Mouse (Mus musculus): Measurements from ENCODE around the gene Katna1. TPM values are rescaled to one million over a fixed set of nuclear protein-coding genes. Genes with fewer than 3 reads are reported as not detected.

Gene Katna1
- total RNA-seq, 1 experiment, result 44.0 TPM

DNA sequence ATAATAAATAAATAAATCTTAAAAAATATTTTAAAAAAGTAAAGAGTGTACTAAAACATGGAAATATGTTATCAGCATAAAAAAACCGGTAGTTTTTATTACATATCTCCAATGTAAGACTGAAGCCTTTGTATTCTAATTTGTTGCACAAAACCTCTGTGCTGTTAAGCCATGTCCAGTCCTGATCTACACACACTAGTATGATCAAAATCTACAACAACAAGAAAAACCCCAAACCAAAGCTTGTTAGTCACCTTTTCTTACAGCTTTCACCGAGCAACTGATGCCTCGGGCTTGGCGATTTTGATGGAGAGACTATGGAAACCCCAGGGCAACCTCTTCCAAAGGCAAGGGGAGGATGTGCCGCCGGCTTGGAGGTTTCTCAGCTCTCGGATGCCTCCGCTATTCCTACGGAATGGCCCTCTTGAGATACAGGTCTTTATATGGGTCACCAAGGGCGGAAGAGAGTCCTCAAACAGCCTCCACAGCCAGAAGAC lies 66.5 kb downstream of the Katna1 start:
- H3K36me3 ChIP-seq (ENCODE audit: control insufficient read depth, insufficient read depth, low read length, poor library complexity, severe bottlenecking), result peaks cover 4% of the 10 kb centered on the region
- in situ Hi-C loops (cut with MboI; ENCODE audit: low sequenced_read_pairs in 2 of 2, unreplicated experiment in 2 of 2), result no loop called here
- peak overlapping the region; percentile 77 to 90 for H3K4me3 ChIP-seq (ENCODE audit: insufficient read depth in 1 of 2, low read depth in 1 of 2, low read length in 2 of 2, poor library complexity in 1 of 2, severe bottlenecking in 1 of 2)
- H3K9me3 ChIP-seq (ENCODE audit: control insufficient read depth, insufficient read depth, low read depth, low read length), result no peaks in the 10 kb centered on the region
- no peak for DNase-seq (ENCODE audit: low read depth, low spot score)
- no peak for TF ChIP-seq MAFK (IDR thresholded peaks at IDR 0.05; ENCODE audit: insufficient read depth, low read depth, low read length)
- no peak for TF ChIP-seq ZNF384 (IDR thresholded peaks at IDR 0.05; ENCODE audit: low read depth, low read length)
- TF ChIP-seq ZC3H11A (IDR thresholded peaks at IDR 0.05; ENCODE audit: borderline replicate concordance, low read depth, low read length), result no peak
- no peak for TF ChIP-seq HCFC1 (IDR thresholded peaks at IDR 0.05; ENCODE audit: borderline replicate concordance, insufficient read depth, low read length)
- TF ChIP-seq CHD2 (IDR thresholded peaks at IDR 0.05; ENCODE audit: low read depth, low read length), result no peak
- peaks cover 2 to 7% of the 10 kb centered on the region in 2 experiments; a peak in 1 of 4 replicates for H3K4me1 ChIP-seq (ENCODE audit: control insufficient read depth in 2 of 2, insufficient read depth in 2 of 2, low read length in 2 of 2, poor library complexity in 1 of 2)
- H3K27ac ChIP-seq (ENCODE audit: insufficient read depth, low read depth, low read length, poor library complexity, severe bottlenecking), result peak overlapping the region; percentile 66; the same call in 1 of the 2 replicates
- H3K9ac ChIP-seq (ENCODE audit: insufficient read depth, low read depth, low read length, poor library complexity, severe bottlenecking), result peak overlapping the region; percentile 99

DNA sequence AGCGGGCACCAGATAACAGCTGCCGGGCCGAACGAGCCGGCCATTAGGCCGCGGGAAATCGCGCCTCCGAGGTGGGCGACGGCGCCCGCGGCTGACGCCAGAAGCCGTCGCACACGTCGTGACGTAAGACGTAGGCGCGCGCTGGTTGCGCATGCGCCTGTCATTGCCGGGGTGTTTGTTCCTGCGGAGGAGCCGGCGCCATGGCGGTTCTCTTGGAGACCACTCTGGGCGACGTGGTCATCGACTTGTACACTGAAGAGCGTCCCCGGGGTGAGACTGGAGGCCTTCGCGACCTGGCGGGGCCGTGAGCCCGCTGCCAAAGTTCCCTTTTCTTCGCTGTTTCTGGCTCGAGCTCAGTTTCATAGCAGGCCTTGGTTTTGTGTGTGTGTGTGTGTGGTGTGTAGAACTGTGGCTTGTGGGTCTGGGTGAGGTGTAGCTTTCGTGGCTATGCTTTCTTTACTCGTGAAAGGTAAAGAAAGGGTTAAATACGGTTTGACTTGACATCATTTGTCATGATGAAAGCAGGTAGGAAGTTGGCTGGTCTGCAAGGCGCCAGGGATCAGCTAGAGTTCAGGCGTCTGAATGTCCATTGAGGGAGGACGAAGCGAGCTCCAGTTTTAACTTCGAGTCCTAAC lies 67.1 kb downstream of the Katna1 start, which contains the start of the genes Ginm1 and Ppil4:
TSS of gene Ginm1 (minus strand) at position 74 of the 635 bp plus-strand sequence.
TSS of gene Ppil4 (plus strand) at position 141 of the 635 bp plus-strand sequence.
- in situ Hi-C loops (cut with MboI; ENCODE audit: low sequenced_read_pairs in 2 of 2, unreplicated experiment in 2 of 2), result no loop called here
- TF ChIP-seq ZNF384 (IDR thresholded peaks at IDR 0.05; ENCODE audit: low read depth, low read length), result no peak
- no peak for TF ChIP-seq MAFK (IDR thresholded peaks at IDR 0.05; ENCODE audit: insufficient read depth, low read depth, low read length)
- TF ChIP-seq CHD2 (IDR thresholded peaks at IDR 0.05; ENCODE audit: low read depth, low read length), result no peak
- no peak for TF ChIP-seq ZC3H11A (IDR thresholded peaks at IDR 0.05; ENCODE audit: borderline replicate concordance, low read depth, low read length)
- peak; percentile 85 for TF ChIP-seq HCFC1 (IDR thresholded peaks at IDR 0.05; ENCODE audit: borderline replicate concordance, insufficient read depth, low read length)
- Histone ChIP-seq H3K36me3 (ENCODE audit: control insufficient read depth, insufficient read depth, low read length, poor library complexity, severe bottlenecking) (peaks cover 4% of the 10 kb centered on the region), H3K9ac (ENCODE audit: insufficient read depth, low read depth, low read length, poor library complexity, severe bottlenecking) (peak within 1 kb of the TSS; percentile 99), H3K27ac (ENCODE audit: insufficient read depth, low read depth, low read length, poor library complexity, severe bottlenecking) (peak within 1 kb of the TSS; percentile 66; the same call in 1 of the 2 replicates), H3K4me3 (ENCODE audit: insufficient read depth in 1 of 2, low read depth in 1 of 2, low read length in 2 of 2, poor library complexity in 1 of 2, severe bottlenecking in 1 of 2) (peak within 1 kb of the TSS; percentile 77 to 90), H3K9me3 (ENCODE audit: control insufficient read depth, insufficient read depth, low read depth, low read length) (no peaks in the 10 kb centered on the region), H3K4me1 (ENCODE audit: control insufficient read depth in 2 of 2, insufficient read depth in 2 of 2, low read length in 2 of 2, poor library complexity in 1 of 2) (peaks cover 2 to 7% of the 10 kb centered on the region in 2 experiments; a peak in 1 of 4 replicates)
- peak; percentile 73 for DNase-seq (ENCODE audit: low read depth, low spot score)

DNA sequence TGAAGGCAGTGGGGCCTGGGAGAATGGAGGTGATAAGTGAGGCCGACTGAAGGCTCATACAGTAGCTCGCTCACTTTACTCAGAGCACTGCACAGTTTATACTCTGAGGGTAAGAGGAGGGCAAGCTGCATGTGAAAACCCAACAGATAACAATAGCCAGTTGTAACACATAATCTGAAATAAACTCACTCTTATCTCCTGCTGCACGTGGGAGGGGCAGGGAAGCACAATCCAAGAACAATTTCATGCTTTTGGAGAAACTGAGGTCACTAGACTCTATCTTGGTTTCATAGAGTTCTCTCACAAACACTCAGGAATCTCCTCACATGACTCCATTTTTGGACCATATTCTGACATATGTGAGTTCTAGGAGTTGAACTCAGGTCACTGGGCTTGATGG lies 75.5 kb downstream of the Katna1 start:
- Histone ChIP-seq H3K9ac (ENCODE audit: insufficient read depth, low read depth, low read length, poor library complexity, severe bottlenecking) (no peak overlapping the region), H3K36me3 (ENCODE audit: control insufficient read depth, insufficient read depth, low read length, poor library complexity, severe bottlenecking) (peaks cover 19% of the 10 kb centered on the region), H3K9me3 (ENCODE audit: control insufficient read depth, insufficient read depth, low read depth, low read length) (no peaks in the 10 kb centered on the region), H3K27ac (ENCODE audit: insufficient read depth, low read depth, low read length, poor library complexity, severe bottlenecking) (no peak overlapping the region), H3K4me1 (ENCODE audit: control insufficient read depth in 2 of 2, insufficient read depth in 2 of 2, low read length in 2 of 2, poor library complexity in 1 of 2) (no peaks in the 10 kb centered on the region), H3K4me3 (ENCODE audit: insufficient read depth in 1 of 2, low read depth in 1 of 2, low read length in 2 of 2, poor library complexity in 1 of 2, severe bottlenecking in 1 of 2) (no peak overlapping the region)
- no peak for DNase-seq (ENCODE audit: low read depth, low spot score)
- TF ChIP-seq ZNF384 (IDR thresholded peaks at IDR 0.05; ENCODE audit: low read depth, low read length) (no peak), ZC3H11A (IDR thresholded peaks at IDR 0.05; ENCODE audit: borderline replicate concordance, low read depth, low read length) (no peak), HCFC1 (IDR thresholded peaks at IDR 0.05; ENCODE audit: borderline replicate concordance, insufficient read depth, low read length) (no peak), CHD2 (IDR thresholded peaks at IDR 0.05; ENCODE audit: low read depth, low read length) (no peak), MAFK (IDR thresholded peaks at IDR 0.05; ENCODE audit: insufficient read depth, low read depth, low read length) (no peak)
- in situ Hi-C loops (cut with MboI; ENCODE audit: low sequenced_read_pairs in 2 of 2, unreplicated experiment in 2 of 2), result no loop called here

DNA sequence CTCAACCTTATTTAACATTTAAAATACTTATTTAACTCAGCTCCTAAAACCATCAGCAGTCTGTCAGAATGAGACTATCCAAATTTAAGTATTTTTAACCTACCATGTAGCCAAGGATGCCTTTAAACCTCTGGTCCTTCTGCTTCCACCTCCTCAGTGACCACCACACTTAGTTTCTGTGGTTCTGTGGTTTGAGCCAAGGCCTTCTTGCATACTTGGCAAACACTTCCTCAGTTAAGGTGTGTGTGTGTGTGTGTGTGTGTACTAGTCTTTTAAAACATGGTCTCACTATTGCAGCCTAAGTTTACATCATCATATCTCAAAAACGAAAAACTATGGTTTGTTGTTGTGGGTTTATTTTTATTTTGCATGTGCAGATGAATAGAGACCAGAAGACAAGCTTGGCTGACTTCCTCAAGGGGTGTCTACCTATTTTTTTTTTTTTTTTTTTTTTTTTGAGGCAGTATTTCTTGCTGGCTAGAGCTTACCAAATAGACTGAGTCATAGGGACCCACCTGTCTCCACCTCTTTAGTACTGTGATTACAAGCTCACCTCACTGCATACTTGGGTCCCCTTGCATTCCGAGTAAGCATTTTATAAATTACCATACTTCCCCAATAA lies 76.8 kb downstream of the Katna1 start:
- DNase-seq (ENCODE audit: low read depth, low spot score), result no peak
- no peaks in the 10 kb centered on the region for H3K9me3 ChIP-seq (ENCODE audit: control insufficient read depth, insufficient read depth, low read depth, low read length)
- in situ Hi-C loops (cut with MboI; ENCODE audit: low sequenced_read_pairs in 2 of 2, unreplicated experiment in 2 of 2), result no loop called here
- no peak overlapping the region for H3K27ac ChIP-seq (ENCODE audit: insufficient read depth, low read depth, low read length, poor library complexity, severe bottlenecking)
- TF ChIP-seq ZNF384 (IDR thresholded peaks at IDR 0.05; ENCODE audit: low read depth, low read length) (no peak), ZC3H11A (IDR thresholded peaks at IDR 0.05; ENCODE audit: borderline replicate concordance, low read depth, low read length) (no peak), CHD2 (IDR thresholded peaks at IDR 0.05; ENCODE audit: low read depth, low read length) (no peak), HCFC1 (IDR thresholded peaks at IDR 0.05; ENCODE audit: borderline replicate concordance, insufficient read depth, low read length) (no peak), MAFK (IDR thresholded peaks at IDR 0.05; ENCODE audit: insufficient read depth, low read depth, low read length) (no peak)
- H3K9ac ChIP-seq (ENCODE audit: insufficient read depth, low read depth, low read length, poor library complexity, severe bottlenecking), result no peak overlapping the region
- no peak overlapping the region for H3K4me3 ChIP-seq (ENCODE audit: insufficient read depth in 1 of 2, low read depth in 1 of 2, low read length in 2 of 2, poor library complexity in 1 of 2, severe bottlenecking in 1 of 2)
- no peaks in the 10 kb centered on the region for H3K4me1 ChIP-seq (ENCODE audit: control insufficient read depth in 2 of 2, insufficient read depth in 2 of 2, low read length in 2 of 2, poor library complexity in 1 of 2)
- peaks cover 22% of the 10 kb centered on the region for H3K36me3 ChIP-seq (ENCODE audit: control insufficient read depth, insufficient read depth, low read length, poor library complexity, severe bottlenecking)

All from ES-E14 (cell line).